Mouse (Mus musculus) heart, adult 2 months (tissue): ENCODE results near the gene Hspa14.

Source experiments
- CTCF ChIP-seq: fragments of 200-600 bp; IDR thresholded peaks from 2 replicates; pipeline ENCODE4 v1.8.1; 2022; ENCODE audit warnings: antibody characterized with exemption, mild to moderate bottlenecking, moderate library complexity
- EP300 ChIP-seq: fragments of 200-500 bp; IDR thresholded peaks from 2 replicates; pipeline ENCODE4 v1.6.1; 2011; ENCODE audit warnings: low read depth, low read length, control low read depth; ENCODE audit not compliant: insufficient read depth
- POLR2A ChIP-seq: fragments of 200-500 bp; IDR thresholded peaks from 2 replicates; pipeline ENCODE4 v1.6.1; 2011; ENCODE audit warnings: mild to moderate bottlenecking, low read depth, low read length, control low read depth; ENCODE audit not compliant: insufficient read depth

DNA sequence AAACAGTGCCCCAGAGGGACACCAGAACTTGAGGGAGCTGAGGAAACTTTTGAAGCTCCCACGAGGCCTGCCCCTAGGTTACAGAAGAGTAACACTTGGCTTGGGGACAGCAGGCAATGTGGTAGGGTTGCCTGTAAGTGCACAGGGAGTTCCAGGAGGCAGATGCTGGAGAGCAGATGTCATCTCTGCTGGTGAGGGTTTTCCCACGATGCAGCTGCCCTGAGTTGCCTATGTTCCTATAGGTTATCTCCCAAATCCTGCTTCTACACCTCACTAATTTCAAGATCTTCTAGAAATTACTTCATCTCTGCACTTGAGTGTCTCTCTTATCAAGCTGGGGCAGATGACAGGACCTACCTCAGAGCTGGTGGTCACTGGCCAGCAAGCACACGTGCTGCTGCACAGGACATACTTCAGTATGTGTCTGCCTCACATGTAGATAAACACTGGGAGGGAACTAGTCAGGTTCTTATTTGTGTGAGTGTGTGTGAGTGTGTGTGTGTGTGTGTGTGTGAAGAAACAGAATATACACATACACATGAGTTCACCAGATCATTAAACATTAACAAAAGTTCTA lies 18.7 kb downstream of the Hspa14 start:
- TF ChIP-seq POLR2A: no peak
- TF ChIP-seq CTCF: no peak
- no peak for TF ChIP-seq EP300
